Mouse (Mus musculus) erythroblast, embryonic 14.5 days (primary cell): ENCODE results near the gene Gnaz.

Experiments
- GATA1 ChIP-seq: IDR thresholded peaks from 2 replicates; pipeline ENCODE4 v1.6.1; 2012; ENCODE audit warnings: low read length, inconsistent platforms, mixed read lengths
- TAL1 ChIP-seq: IDR thresholded peaks from 3 replicates; pipeline ENCODE4 v1.6.1; 2012; ENCODE audit warnings: low read length, inconsistent platforms, mixed read lengths

DNA sequence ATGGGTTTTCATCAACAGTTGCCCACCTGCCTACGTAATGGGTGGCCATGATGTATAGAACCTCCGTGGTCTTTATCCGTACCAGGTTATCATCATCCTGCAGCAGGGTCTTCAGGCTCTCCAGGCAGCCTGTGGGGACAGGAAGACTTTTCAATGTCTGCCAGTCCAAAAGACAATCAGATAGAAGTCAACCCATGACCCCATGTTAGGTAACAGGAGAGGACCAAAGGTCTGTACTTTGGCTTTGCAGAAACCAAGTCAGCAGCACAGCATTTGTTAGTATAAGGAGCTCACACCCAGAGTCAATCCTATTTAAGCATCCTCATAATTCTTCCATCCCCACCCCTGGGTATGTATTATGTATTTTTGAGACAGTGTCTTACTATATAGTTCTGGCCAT is 62.7 kb downstream of the Gnaz start:
- TF ChIP-seq GATA1 (no peak), TAL1 (no peak)
